Mouse (Mus musculus): ENCODE measurements around the gene Zc3h12a. TPM values are rescaled to one million over a fixed set of nuclear protein-coding genes. Genes with fewer than 3 reads are reported as not detected.

Zc3h12a gene
- 0.79 and 0.83 TPM in 2 replicates for polyA plus RNA-seq (2012; rRNA removed)
- polyA plus RNA-seq (2014; fragmentation: Nextera tagmentation; extraction: Ambion mirVana) = 0.37 and 0.39 TPM in 2 replicates

GRCm38 (mm10) chr4:125127305-125128084, at the start of gene Zc3h12a:
TSS of gene Zc3h12a (minus strand) at chr4:125127840.
- H3K4me3 ChIP-seq (ENCODE audit: insufficient read depth in 1 of 2, low read depth in 2 of 2, low read length in 2 of 2) = peak within 1 kb of the TSS; percentile 64 to 72
- H3K9ac ChIP-seq (replicated peaks) = peak within 1 kb of the TSS; percentile 57
- H3K36me3 ChIP-seq (replicated peaks; ENCODE audit: control insufficient read depth, insufficient read depth, low read depth) = no peaks in the 10 kb centered on the region
- no peak within 1 kb of the TSS for H3K27ac ChIP-seq
- no peaks in the 10 kb centered on the region for H3K9me3 ChIP-seq (ENCODE audit: control insufficient read depth, low read length)
- DNase-seq (ENCODE audit: low read depth in 3 of 3, low spot score in 3 of 3) (peak; percentile 72 to 80 (median 74)), ATAC-seq (ENCODE audit: insufficient read depth) (peak; percentile 85)
- TF ChIP-seq EP300 (IDR thresholded peaks at IDR 0.05; ENCODE audit: low read depth) (no peak), CTCF (IDR thresholded peaks at IDR 0.05; ENCODE audit: low read depth) (no peak)
- under 1% methylated on average over 62 of the region's 62 CpGs for WGBS (ENCODE audit: insufficient replicate concordance)
- peaks cover 8 to 30% of the 10 kb centered on the region in 2 experiments for H3K4me1 ChIP-seq (replicated peaks; ENCODE audit: control insufficient read depth in 2 of 2, insufficient read depth in 2 of 2, low read length in 1 of 2)
- no peaks in the 10 kb centered on the region for H3K27me3 ChIP-seq (ENCODE audit: control insufficient read depth, insufficient read depth, low read length)
- H3K4me2 ChIP-seq (ENCODE audit: low read depth) = peak within 1 kb of the TSS; percentile 99

DNA sequence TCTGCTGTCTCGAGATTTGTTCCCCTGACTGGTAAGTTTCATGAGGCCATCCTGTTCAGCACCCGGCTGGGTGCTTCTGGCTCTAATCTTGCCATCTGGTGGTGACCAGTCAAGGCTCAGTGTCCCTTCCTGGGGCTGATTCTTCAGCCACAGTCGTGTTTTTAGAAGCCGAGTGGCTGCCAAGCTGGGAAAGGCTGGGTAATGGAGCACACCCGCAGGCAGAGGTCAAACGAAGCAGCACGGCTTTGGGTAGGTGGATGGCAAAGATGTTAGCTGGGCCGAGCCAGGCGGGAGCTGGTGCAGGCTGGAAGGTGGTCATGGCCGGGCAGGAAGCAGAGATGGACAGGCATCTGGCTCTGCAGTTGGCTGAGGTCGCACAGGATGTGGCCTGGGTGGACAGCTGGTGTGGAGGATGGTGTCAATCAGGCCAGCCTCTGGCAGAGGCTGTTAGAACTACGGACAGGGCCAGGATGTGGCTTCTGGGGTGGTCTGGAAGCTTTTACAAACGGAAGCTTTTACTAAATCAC, 49.1 kb upstream of the Zc3h12a start:
- 7% methylated on average over 13 of the region's 13 CpGs for WGBS (ENCODE audit: insufficient replicate concordance)
- Histone ChIP-seq H3K9ac (replicated peaks) (no peak overlapping the region), H3K36me3 (replicated peaks; ENCODE audit: control insufficient read depth, insufficient read depth, low read depth) (no peaks in the 10 kb centered on the region), H3K27ac (no peak overlapping the region), H3K4me3 (ENCODE audit: insufficient read depth in 1 of 2, low read depth in 2 of 2, low read length in 2 of 2) (no peak overlapping the region), H3K27me3 (ENCODE audit: control insufficient read depth, insufficient read depth, low read length) (no peaks in the 10 kb centered on the region), H3K4me1 (replicated peaks; ENCODE audit: control insufficient read depth in 2 of 2, insufficient read depth in 2 of 2, low read length in 1 of 2) (no peaks in the 10 kb centered on the region; a peak in 2 of 4 replicates), H3K4me2 (ENCODE audit: low read depth) (no peak overlapping the region), H3K9me3 (ENCODE audit: control insufficient read depth, low read length) (no peaks in the 10 kb centered on the region)
- DNase-seq (ENCODE audit: low read depth in 3 of 3, low spot score in 3 of 3) (no peak), ATAC-seq (ENCODE audit: insufficient read depth) (no peak)
- TF ChIP-seq CTCF (IDR thresholded peaks at IDR 0.05; ENCODE audit: low read depth) (no peak), EP300 (IDR thresholded peaks at IDR 0.05; ENCODE audit: low read depth) (no peak)

GRCm38 (mm10) chr4:125176190-125176589, 48.5 kb upstream of the Zc3h12a start:
- H3K27me3 ChIP-seq (ENCODE audit: control insufficient read depth, insufficient read depth, low read length) = no peaks in the 10 kb centered on the region

DNA sequence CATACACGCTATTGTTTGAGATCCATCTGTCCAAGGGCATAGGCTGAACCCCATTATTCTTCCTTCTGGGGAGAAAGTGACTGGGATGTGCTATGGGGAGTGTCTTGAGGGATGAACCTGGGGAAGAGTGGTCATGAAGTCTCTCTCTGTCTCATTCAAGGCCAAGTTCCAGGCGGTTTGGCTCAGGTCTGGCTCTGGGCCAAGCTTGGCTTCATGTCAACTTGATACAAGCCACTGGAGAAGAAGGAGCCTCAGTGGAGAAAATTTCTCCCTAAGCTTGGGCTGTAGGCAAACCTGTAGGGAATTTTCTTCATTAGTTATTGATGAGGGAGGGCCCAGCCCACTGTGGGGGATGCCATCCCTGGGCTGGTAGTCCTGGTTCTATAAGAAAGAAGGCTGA, 48.0 kb upstream of the Zc3h12a start:
- Histone ChIP-seq H3K27ac (no peak overlapping the region), H3K27me3 (ENCODE audit: control insufficient read depth, insufficient read depth, low read length) (no peaks in the 10 kb centered on the region), H3K4me1 (replicated peaks; ENCODE audit: control insufficient read depth in 2 of 2, insufficient read depth in 2 of 2, low read length in 1 of 2) (no peaks in the 10 kb centered on the region; a peak in 2 of 4 replicates), H3K4me3 (ENCODE audit: insufficient read depth in 1 of 2, low read depth in 2 of 2, low read length in 2 of 2) (no peak overlapping the region), H3K36me3 (replicated peaks; ENCODE audit: control insufficient read depth, insufficient read depth, low read depth) (no peaks in the 10 kb centered on the region), H3K9ac (replicated peaks) (no peak overlapping the region), H3K4me2 (ENCODE audit: low read depth) (no peak overlapping the region), H3K9me3 (ENCODE audit: control insufficient read depth, low read length) (no peaks in the 10 kb centered on the region)
- TF ChIP-seq EP300 (IDR thresholded peaks at IDR 0.05; ENCODE audit: low read depth) = no peak
- TF ChIP-seq CTCF (IDR thresholded peaks at IDR 0.05; ENCODE audit: low read depth) = no peak
- WGBS (ENCODE audit: insufficient replicate concordance) = 59% methylated on average over 2 of the region's 2 CpGs
- ATAC-seq (ENCODE audit: insufficient read depth) = no peak
- no peak for DNase-seq (ENCODE audit: low read depth in 3 of 3, low spot score in 3 of 3)

More at GRCm38 (mm10) chr4:125176190-125176589, 48.5 kb upstream of the Zc3h12a start:
- Histone ChIP-seq H3K9me3 (ENCODE audit: control insufficient read depth, low read length) (no peaks in the 10 kb centered on the region), H3K36me3 (replicated peaks; ENCODE audit: control insufficient read depth, insufficient read depth, low read depth) (no peaks in the 10 kb centered on the region), H3K4me3 (ENCODE audit: insufficient read depth in 1 of 2, low read depth in 2 of 2, low read length in 2 of 2) (no peak overlapping the region), H3K9ac (replicated peaks) (no peak overlapping the region), H3K4me2 (ENCODE audit: low read depth) (no peak overlapping the region), H3K27ac (no peak overlapping the region), H3K4me1 (replicated peaks; ENCODE audit: control insufficient read depth in 2 of 2, insufficient read depth in 2 of 2, low read length in 1 of 2) (no peaks in the 10 kb centered on the region; a peak in 2 of 4 replicates)
- 42% methylated on average over 5 of the region's 5 CpGs for WGBS (ENCODE audit: insufficient replicate concordance)
- DNase-seq (ENCODE audit: low read depth in 3 of 3, low spot score in 3 of 3) (no peak), ATAC-seq (ENCODE audit: insufficient read depth) (no peak)
- TF ChIP-seq CTCF (IDR thresholded peaks at IDR 0.05; ENCODE audit: low read depth) (no peak), EP300 (IDR thresholded peaks at IDR 0.05; ENCODE audit: low read depth) (no peak)

DNA sequence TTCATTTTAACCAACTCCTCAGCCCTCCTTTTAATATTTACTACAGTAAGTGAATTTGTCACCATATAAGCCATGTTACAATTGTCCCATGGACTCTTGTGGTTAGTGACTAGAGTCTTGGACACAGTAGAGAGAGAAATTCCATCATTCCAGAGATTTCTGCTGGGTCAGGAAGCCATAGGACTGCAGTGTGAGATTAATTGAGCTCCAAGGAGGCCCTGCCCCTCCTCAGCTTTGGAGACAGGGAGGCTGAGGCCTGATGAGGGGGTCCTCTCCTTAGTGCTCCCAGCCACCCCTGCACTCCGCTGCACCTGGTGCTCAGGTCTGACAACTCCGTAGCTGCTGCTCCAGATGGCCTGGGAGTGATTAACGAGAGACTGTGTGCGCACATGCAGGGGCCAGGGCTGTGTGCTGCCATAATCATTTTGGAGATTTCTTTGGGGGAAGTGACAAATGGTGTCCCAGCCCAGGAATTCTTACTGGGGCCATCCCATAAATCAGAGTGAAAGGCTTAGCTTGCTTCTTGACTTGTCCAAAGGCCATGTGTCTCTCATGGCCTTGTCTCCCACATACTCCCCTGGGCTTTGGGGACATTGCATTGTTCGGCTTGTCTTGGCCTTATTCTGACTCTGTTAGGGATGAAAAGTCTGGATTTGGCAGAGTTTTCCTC, 47.0 kb upstream of the Zc3h12a start:
- Histone ChIP-seq H3K9me3 (ENCODE audit: control insufficient read depth, low read length) (no peaks in the 10 kb centered on the region), H3K27ac (no peak overlapping the region), H3K36me3 (replicated peaks; ENCODE audit: control insufficient read depth, insufficient read depth, low read depth) (no peaks in the 10 kb centered on the region), H3K4me1 (replicated peaks; ENCODE audit: control insufficient read depth in 2 of 2, insufficient read depth in 2 of 2, low read length in 1 of 2) (no peaks in the 10 kb centered on the region; a peak in 2 of 4 replicates), H3K27me3 (ENCODE audit: control insufficient read depth, insufficient read depth, low read length) (no peaks in the 10 kb centered on the region), H3K4me2 (ENCODE audit: low read depth) (no peak overlapping the region), H3K4me3 (ENCODE audit: insufficient read depth in 1 of 2, low read depth in 2 of 2, low read length in 2 of 2) (no peak overlapping the region), H3K9ac (replicated peaks) (no peak overlapping the region)
- no peak for DNase-seq (ENCODE audit: low read depth in 3 of 3, low spot score in 3 of 3)
- TF ChIP-seq CTCF (IDR thresholded peaks at IDR 0.05; ENCODE audit: low read depth) = no peak
- no peak for TF ChIP-seq EP300 (IDR thresholded peaks at IDR 0.05; ENCODE audit: low read depth)
- WGBS (ENCODE audit: insufficient replicate concordance) = 67% methylated on average over 5 of the region's 5 CpGs
- ATAC-seq (ENCODE audit: insufficient read depth) = no peak

Data from liver, embryonic 14.5 days (tissue).